Mouse (Mus musculus) spleen, adult 2 months (tissue): Measurements from ENCODE around the gene Hormad2. TPM values are rescaled to one million over a fixed set of nuclear protein-coding genes. Genes with fewer than 3 reads are reported as not detected.

Experiments
- DNase-seq, 2 experiments: peaks; one replicate each; pipeline versions ENCODE4 v3.0.0 to v3.0.0-alpha.2; 2012 to 2021; ENCODE audit warnings: low spot score in 2 of 2, low read depth in 1 of 2
- H3K27ac ChIP-seq: fragments of 200-500 bp; 2 replicates; pipeline ENCODE4 v1.5.1; 2012; ENCODE audit warnings: low read length, inconsistent platforms; ENCODE audit not compliant: insufficient read depth
- H3K27me3 ChIP-seq: fragments of 200-500 bp; 2 replicates; pipeline ENCODE4 v1.6.1; 2012; ENCODE audit warnings: mild to moderate bottlenecking, moderate library complexity, low read length, inconsistent platforms; ENCODE audit not compliant: control insufficient read depth, insufficient read depth
- H3K36me3 ChIP-seq: fragments of 200-500 bp; 2 replicates; pipeline ENCODE4 v1.6.1; 2012; ENCODE audit warnings: mild to moderate bottlenecking, low read length, inconsistent platforms; ENCODE audit not compliant: control insufficient read depth, insufficient read depth
- H3K4me1 ChIP-seq: fragments of 200-500 bp; 2 replicates; pipeline ENCODE4 v1.6.1; 2011; ENCODE audit warnings: inconsistent platforms; ENCODE audit not compliant: control insufficient read depth, insufficient read depth, insufficient read length
- H3K4me3 ChIP-seq: fragments of 200-500 bp; 2 replicates; pipeline ENCODE4 v1.5.1; 2011; ENCODE audit warnings: mild to moderate bottlenecking, inconsistent platforms; ENCODE audit not compliant: insufficient read depth, insufficient read length; ENCODE audit errors: extremely low read depth
- CTCF ChIP-seq: fragments of 200-500 bp; IDR thresholded peaks from 2 replicates; pipeline ENCODE4 v1.5.1; 2011; ENCODE audit warnings: mild to moderate bottlenecking, inconsistent platforms; ENCODE audit not compliant: insufficient read depth, insufficient read length, insufficient replicate concordance; ENCODE audit errors: extremely low read depth
- POLR2A ChIP-seq: fragments of 200-500 bp; IDR thresholded peaks from 2 replicates; pipeline ENCODE4 v1.6.1; 2011; ENCODE audit warnings: low read depth, low read length, inconsistent platforms
- WGBS: fragments of 180-500 bp; shearing (Covaris S2); methylation state at CpG from one replicate; pipeline ENCODE4 v1.1.7; 2018; 5-methylcytosine and 5-hydroxymethylcytosine counted together
- polyA plus RNA-seq: library from polyadenylated mRNA; depleted of rRNA; stranded (reverse); fragments of >200 nt; gene quantifications from 2 replicates; pipeline ENCODE4 v1.2.3, GENCODE M21; 2012

Gene Hormad2
- polyA plus RNA-seq, 1 experiment: 0.05 TPM

- no peaks in the 10 kb centered on the region for H3K4me1 ChIP-seq
- no peak for TF ChIP-seq POLR2A
- no peak for TF ChIP-seq CTCF
- 90% methylated on average over 7 of the region's 7 CpGs for WGBS
- H3K4me3 ChIP-seq: no peak overlapping the region
- DNase-seq: no peak
- no peaks in the 10 kb centered on the region for H3K36me3 ChIP-seq
- no peak overlapping the region for H3K27ac ChIP-seq
- H3K27me3 ChIP-seq: no peaks in the 10 kb centered on the region
These were observed 37.5 kb downstream of the Hormad2 start for GRCm38 (mm10) chr11:4403381-4403780.

- no peaks in the 10 kb centered on the region for H3K27me3 ChIP-seq
- TF ChIP-seq POLR2A (no peak), CTCF (no peak)
- H3K36me3 ChIP-seq: no peaks in the 10 kb centered on the region
- H3K27ac ChIP-seq: no peak overlapping the region
- no peak overlapping the region for H3K4me3 ChIP-seq
- no peaks in the 10 kb centered on the region for H3K4me1 ChIP-seq
- WGBS: 89% methylated on average over 5 of the region's 5 CpGs
- no peak for DNase-seq
These were observed 39.7 kb downstream of the Hormad2 start for GRCm38 (mm10) chr11:4401251-4401650.

- Histone ChIP-seq H3K27ac (no peak overlapping the region), H3K4me1 (no peaks in the 10 kb centered on the region), H3K36me3 (no peaks in the 10 kb centered on the region), H3K27me3 (no peaks in the 10 kb centered on the region), H3K4me3 (no peak overlapping the region)
- no peak for DNase-seq
- TF ChIP-seq POLR2A (no peak), CTCF (no peak)
These were observed 46.7 kb downstream of the Hormad2 start for GRCm38 (mm10) chr11:4394226-4394625.

DNA sequence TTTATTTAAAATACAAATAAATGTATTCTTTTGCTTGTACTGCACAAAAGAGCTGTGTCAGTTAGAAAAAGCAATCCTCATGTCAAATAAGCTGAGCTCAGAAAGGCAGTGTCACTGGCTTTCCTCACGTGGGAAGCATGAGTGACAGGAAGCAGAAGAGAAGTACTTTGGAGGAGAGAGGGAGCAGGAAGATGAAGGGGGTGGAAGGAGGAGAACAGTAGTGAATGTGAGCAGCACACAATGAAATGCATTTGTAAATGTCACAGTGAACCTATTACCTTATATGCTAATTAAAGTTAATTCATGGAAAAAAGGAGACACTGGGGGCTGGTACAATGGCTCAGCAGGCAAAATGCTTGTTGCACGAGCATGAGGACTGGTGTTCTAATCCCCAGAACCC, 52.9 kb downstream of the Hormad2 start:
- Histone ChIP-seq H3K27ac (no peak overlapping the region), H3K4me1 (no peaks in the 10 kb centered on the region), H3K27me3 (no peaks in the 10 kb centered on the region), H3K36me3 (no peaks in the 10 kb centered on the region), H3K4me3 (no peak overlapping the region)
- 41% methylated on average over 2 of the region's 2 CpGs for WGBS
- TF ChIP-seq POLR2A (no peak), CTCF (no peak)
- DNase-seq: no peak

GRCm38 (mm10) chr11:4382321-4382720, 58.6 kb downstream of the Hormad2 start:
- DNase-seq: no peak
- Histone ChIP-seq H3K4me3 (no peak overlapping the region), H3K4me1 (no peaks in the 10 kb centered on the region), H3K27ac (no peak overlapping the region), H3K27me3 (no peaks in the 10 kb centered on the region), H3K36me3 (no peaks in the 10 kb centered on the region)
- TF ChIP-seq POLR2A (no peak), CTCF (no peak)
- WGBS: 77% methylated on average over 7 of the region's 7 CpGs

- Histone ChIP-seq H3K4me1 (no peaks in the 10 kb centered on the region), H3K36me3 (no peaks in the 10 kb centered on the region), H3K4me3 (no peak overlapping the region), H3K27me3 (no peaks in the 10 kb centered on the region), H3K27ac (no peak overlapping the region)
- no peak for DNase-seq
- TF ChIP-seq POLR2A (no peak), CTCF (no peak)
- WGBS: 75% methylated on average over 4 of the region's 4 CpGs
These were observed 61.0 kb downstream of the Hormad2 start for GRCm38 (mm10) chr11:4379857-4380256.

DNA sequence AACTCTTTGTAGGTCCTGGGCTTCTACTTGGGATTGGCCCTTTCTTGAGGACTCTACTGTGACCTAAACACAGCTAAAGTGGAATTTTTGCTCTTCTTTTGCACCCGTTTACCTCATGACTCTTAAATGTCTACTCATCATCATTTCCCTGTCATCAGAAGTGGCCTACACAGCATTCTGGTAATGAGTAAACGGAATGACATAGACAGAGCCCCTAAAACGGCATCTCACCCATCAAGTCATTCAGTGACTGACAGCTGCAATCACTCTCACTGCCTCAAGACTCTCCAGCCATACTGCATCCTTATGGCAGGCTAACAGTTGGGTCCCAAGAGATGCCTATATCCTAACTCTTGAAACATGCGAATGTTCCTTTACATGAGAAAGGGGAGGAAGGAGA, 74.5 kb downstream of the Hormad2 start:
- no peak overlapping the region for H3K4me3 ChIP-seq
- WGBS: 84% methylated on average over 4 of the region's 4 CpGs
- no peak for DNase-seq
- peaks cover 2% of the 10 kb centered on the region; the same call in 1 of the 2 replicates for H3K27me3 ChIP-seq
- H3K4me1 ChIP-seq: no peaks in the 10 kb centered on the region
- no peak overlapping the region for H3K27ac ChIP-seq
- H3K36me3 ChIP-seq: no peaks in the 10 kb centered on the region
- no peak for TF ChIP-seq POLR2A
- no peak for TF ChIP-seq CTCF

DNA sequence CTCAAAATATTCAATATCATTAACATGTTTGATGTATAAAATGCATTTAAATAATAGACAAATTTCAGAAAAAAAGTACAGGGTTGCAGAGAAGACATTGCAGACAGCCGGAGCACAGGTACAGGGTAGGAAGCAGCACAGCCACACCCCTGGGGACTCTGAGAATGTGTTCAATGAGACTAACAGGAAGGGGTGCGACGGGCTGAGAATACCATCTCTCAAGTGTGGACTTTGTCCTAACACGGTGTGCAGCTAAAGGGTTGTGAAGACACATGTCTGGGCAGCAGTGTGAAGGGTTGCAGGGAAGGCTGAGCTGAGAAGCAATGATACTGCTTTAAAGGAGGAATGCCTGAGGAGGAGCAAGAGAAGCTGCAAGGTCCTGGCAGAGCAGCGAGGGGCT, 85.5 kb downstream of the Hormad2 start:
- Histone ChIP-seq H3K4me1 (no peaks in the 10 kb centered on the region), H3K36me3 (no peaks in the 10 kb centered on the region), H3K27me3 (no peaks in the 10 kb centered on the region), H3K27ac (no peak overlapping the region), H3K4me3 (no peak overlapping the region)
- TF ChIP-seq POLR2A: no peak
- no peak for TF ChIP-seq CTCF
- DNase-seq: no peak
- WGBS: 59% methylated on average over 5 of the region's 5 CpGs
